Mouse (Mus musculus) stomach, adult 2 months (tissue): ENCODE measurements around the gene Olfr1425. TPM values are rescaled to one million over a fixed set of nuclear protein-coding genes. Genes with fewer than 3 reads are reported as not detected.

Experiments
- polyA plus RNA-seq: library from polyadenylated mRNA; depleted of rRNA; stranded (reverse); fragments of >200 nt; gene quantifications from 2 replicates; pipeline ENCODE4 v1.2.3, GENCODE M21; 2012; rRNA removed

The Olfr1425 gene
- polyA plus RNA-seq, result not detected in 2 replicates

GRCm38 (mm10) chr19:12077631-12078030 lies at the start of gene Olfr1425:
Gene Olfr1425 (minus strand): TSS chr19:12077731.

GRCm38 (mm10) chr19:12123103-12123502 lies 45.6 kb upstream of the Olfr1425 start, which contains the start of gene Olfr76:
Gene Olfr76 (minus strand): TSS chr19:12123203.

DNA sequence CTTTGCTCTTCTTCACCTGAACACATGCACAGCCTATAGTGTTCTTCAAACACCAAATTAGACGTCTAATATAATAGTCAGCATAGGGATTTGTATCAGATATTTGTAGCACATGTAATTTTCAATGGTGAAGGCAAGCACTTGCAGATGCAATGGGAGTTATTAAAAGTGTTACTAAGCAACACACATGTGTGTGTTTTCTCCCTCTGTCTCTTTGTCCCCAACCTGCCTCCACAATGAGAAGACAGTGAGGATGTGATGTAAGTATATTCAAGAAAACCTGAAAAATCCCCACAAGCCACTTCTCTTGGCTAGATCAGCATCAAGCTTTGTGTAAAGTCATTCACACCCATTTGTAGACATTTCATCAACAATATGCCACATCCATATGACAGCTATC lies 38.3 kb upstream of the Olfr1425 start, which contains the start of gene Olfr1428:
Gene Olfr1428 (minus strand): TSS at position 101 of the 400 bp plus-strand sequence.

DNA sequence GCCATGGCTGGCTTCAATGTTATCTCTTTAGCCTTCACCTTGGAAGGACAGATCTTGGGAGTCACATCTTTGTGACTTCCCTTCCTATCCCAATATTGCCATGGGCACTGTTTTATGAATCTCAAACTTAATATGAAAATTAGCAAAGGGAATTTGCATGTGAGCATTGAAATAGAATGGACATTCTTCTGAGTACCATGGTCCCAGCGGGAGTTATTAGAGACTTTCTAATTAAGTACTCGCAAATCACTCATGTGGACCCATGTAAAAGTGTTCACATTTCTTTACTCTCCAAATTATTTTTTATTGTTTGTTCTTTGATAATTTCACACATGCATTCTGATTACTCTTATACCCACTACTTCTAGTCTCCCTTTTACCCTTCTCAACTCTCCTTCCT lies 25.7 kb upstream of the Olfr1425 start, which contains the start of gene Olfr1427:
Gene Olfr1427 (minus strand): TSS at position 101 of the 400 bp plus-strand sequence.

DNA sequence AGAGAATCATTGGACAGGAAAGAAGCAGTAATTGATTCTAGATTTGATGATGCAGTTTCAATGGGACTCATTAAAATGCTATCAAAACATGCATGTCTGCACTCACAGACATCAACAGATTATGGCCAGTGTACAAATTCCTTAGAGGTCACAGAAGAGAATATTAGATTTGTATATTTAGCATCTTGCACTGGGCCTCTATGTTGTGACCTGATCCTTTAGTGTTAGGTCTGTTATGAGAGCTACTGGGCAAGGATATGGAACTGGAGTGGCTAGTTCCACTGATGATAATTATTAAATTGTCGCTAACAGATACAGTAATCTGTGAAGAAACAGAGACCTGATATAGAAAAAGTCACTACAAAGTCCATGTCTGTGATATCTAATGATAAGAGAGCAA lies 14.4 kb upstream of the Olfr1425 start, which contains the start of gene Olfr1426:
Gene Olfr1426 (minus strand): TSS at position 101 of the 400 bp plus-strand sequence.

DNA sequence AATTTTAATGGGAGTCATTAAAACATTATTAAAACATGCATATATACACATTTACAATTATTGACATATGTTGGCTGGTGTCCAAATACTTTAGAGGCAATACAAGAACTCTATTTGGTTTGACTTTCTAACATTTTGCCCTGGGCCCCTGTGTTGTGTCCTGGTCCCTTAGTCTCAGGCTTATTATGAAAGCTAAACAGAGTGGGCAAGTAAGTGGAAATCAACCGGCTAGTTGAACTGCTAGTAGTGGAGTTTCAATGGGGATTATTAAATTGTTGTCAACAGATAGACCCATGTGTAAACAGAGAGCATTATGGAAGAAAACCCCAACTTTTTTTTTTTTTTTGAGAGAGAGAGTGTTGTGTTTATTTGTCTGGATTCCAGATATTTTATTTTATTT lies 14.9 kb downstream of the Olfr1425 start, which contains the start of gene Olfr1424:
Gene Olfr1424 (minus strand): TSS at position 101 of the 400 bp plus-strand sequence.

GRCm38 (mm10) chr19:12041217-12041616 lies 36.3 kb downstream of the Olfr1425 start, which contains the start of gene Olfr1423:
Gene Olfr1423 (minus strand): TSS chr19:12041317.

Other genes starting within 250 kb of the Olfr1425 start
- not detected in 2 replicates for gene Olfr1417, start 238.5 kb downstream of the Olfr1425 start, polyA plus RNA-seq
- gene Olfr1418, start 216.7 kb downstream of the Olfr1425 start, polyA plus RNA-seq, result not detected in 2 replicates
- gene Olfr1419, start 202.6 kb downstream of the Olfr1425 start, polyA plus RNA-seq, result not detected in 2 replicates
- gene Olfr1420, start 191.2 kb downstream of the Olfr1425 start, polyA plus RNA-seq, result not detected in 2 replicates
- 3.5 and 5.7 TPM in 2 replicates for gene Patl1, start 165.3 kb downstream of the Olfr1425 start, polyA plus RNA-seq
- 3.5 and 5.6 TPM in 2 replicates for gene Osbp, start 111.8 kb downstream of the Olfr1425 start, polyA plus RNA-seq
- gene Olfr1423, start 36.4 kb downstream of the Olfr1425 start, polyA plus RNA-seq, result not detected in 2 replicates
- gene Olfr1424, start 15.0 kb downstream of the Olfr1425 start, polyA plus RNA-seq, result not detected in 2 replicates
- not detected in 2 replicates for gene Olfr1426, start 14.3 kb upstream of the Olfr1425 start, polyA plus RNA-seq
- gene Olfr1427, start 25.6 kb upstream of the Olfr1425 start, polyA plus RNA-seq, result not detected in 2 replicates
- not detected in 2 replicates for gene Olfr1428, start 38.2 kb upstream of the Olfr1425 start, polyA plus RNA-seq
- not detected in 2 replicates for gene Olfr76, start 45.5 kb upstream of the Olfr1425 start, polyA plus RNA-seq
- not detected in 2 replicates for gene Olfr1555-ps1, start 92.4 kb upstream of the Olfr1425 start, polyA plus RNA-seq
- gene Olfr1431, start 122.9 kb upstream of the Olfr1425 start, polyA plus RNA-seq, result not detected in 2 replicates
- gene Olfr1432, start 154.9 kb upstream of the Olfr1425 start, polyA plus RNA-seq, result not detected in 2 replicates
- gene Olfr262, start 163.9 kb upstream of the Olfr1425 start, polyA plus RNA-seq, result not detected in 2 replicates
- gene Olfr235, start 183.3 kb upstream of the Olfr1425 start, polyA plus RNA-seq, result not detected in 2 replicates
- not detected in 2 replicates for gene Olfr1434, start 202.1 kb upstream of the Olfr1425 start, polyA plus RNA-seq
- not detected in 2 replicates for gene Olfr1436, start 221.4 kb upstream of the Olfr1425 start, polyA plus RNA-seq
- not detected in 2 replicates for gene Olfr1437, start 247.4 kb upstream of the Olfr1425 start, polyA plus RNA-seq